Mouse (Mus musculus): ENCODE results near the gene C3. TPM values are rescaled to one million over a fixed set of nuclear protein-coding genes. Genes with fewer than 3 reads are reported as not detected.

Gene C3
- total RNA-seq (2021) = 10 to 100 TPM; 91.5 to 91.6 TPM
- 119 and 160 TPM in 2 replicates for polyA plus RNA-seq (2012; rRNA removed)
- long read RNA-seq, full-length matches to known transcripts = 25 of 46 reads
- long read RNA-seq, partial matches to known transcripts = 16 of 46 reads
- long read RNA-seq, other reads (novel, unspliced or antisense) = 5 of 46 reads

GRCm38 (mm10) chr17:57228014-57228413 lies at the start of gene C3:
C3 (minus strand) TSS chr17:57228136.
- H3K36me3 ChIP-seq (ENCODE audit: control insufficient read depth, insufficient read depth, low read length) = no peaks in the 10 kb centered on the region
- no peak within 1 kb of the TSS for H3K9ac ChIP-seq (ENCODE audit: low read depth, low read length)
- H3K79me2 ChIP-seq (replicated peaks; ENCODE audit: control insufficient read depth, insufficient read depth, low read length) = no peaks in the 10 kb centered on the region
- H3K27ac ChIP-seq = no peak within 1 kb of the TSS
- intact Hi-C loops (cut with DNase I) = no loop called here
- DNase-seq = peak in 1 of 2 experiments; percentile 48
- TF ChIP-seq POLR2A (IDR thresholded peaks at IDR 0.05; ENCODE audit: insufficient read depth, low read depth, low read length) (no peak), EP300 (IDR thresholded peaks at IDR 0.05; ENCODE audit: insufficient read depth, low read depth, low read length) (no peak), CTCF (IDR thresholded peaks at IDR 0.05) (no peak)
- no peak within 1 kb of the TSS for H3K4me3 ChIP-seq
- H3K27me3 ChIP-seq (ENCODE audit: control insufficient read depth, insufficient read depth, low read length) = 0 out of 2 replicates have a peak, but pooled peaks cover 2% of the 10 kb centered on the region
- WGBS = 81% methylated on average over 3 of the region's 3 CpGs
- H3K4me1 ChIP-seq (ENCODE audit: control insufficient read depth, insufficient read depth, low read length) = peaks cover 4% of the 10 kb centered on the region

- Histone ChIP-seq H3K4me3 (peak overlapping the region; percentile 92), H3K27ac (peak overlapping the region; percentile 93), H3K36me3 (ENCODE audit: control insufficient read depth, insufficient read depth, low read length) (no peaks in the 10 kb centered on the region), H3K9ac (ENCODE audit: low read depth, low read length) (peak overlapping the region; percentile 58), H3K79me2 (replicated peaks; ENCODE audit: control insufficient read depth, insufficient read depth, low read length) (no peaks in the 10 kb centered on the region), H3K4me1 (ENCODE audit: control insufficient read depth, insufficient read depth, low read length) (peaks cover 2% of the 10 kb centered on the region; the same call in 1 of the 2 replicates), H3K27me3 (ENCODE audit: control insufficient read depth, insufficient read depth, low read length) (no peaks in the 10 kb centered on the region)
- TF ChIP-seq CTCF (IDR thresholded peaks at IDR 0.05) (peak; percentile 89), EP300 (IDR thresholded peaks at IDR 0.05; ENCODE audit: insufficient read depth, low read depth, low read length) (peak; percentile 89), POLR2A (IDR thresholded peaks at IDR 0.05; ENCODE audit: insufficient read depth, low read depth, low read length) (peak; percentile 60)
- DNase-seq = peak; percentile 82 to 87
- under 1% methylated on average over 20 of the region's 20 CpGs for WGBS
- intact Hi-C loops (cut with DNase I) = loop anchor here (1.0 to 2.0 kb wide), 4 partner anchors 56 to 280 kb away; partner anchors contain the start of gene Alkbh7
Observed at GRCm38 (mm10) chr17:57276634-57277121, 48.7 kb upstream of the C3 start.

- Histone ChIP-seq H3K9ac (ENCODE audit: low read depth, low read length) (peak overlapping the region; percentile 58), H3K4me1 (ENCODE audit: control insufficient read depth, insufficient read depth, low read length) (peaks cover 2% of the 10 kb centered on the region; the same call in 1 of the 2 replicates), H3K79me2 (replicated peaks; ENCODE audit: control insufficient read depth, insufficient read depth, low read length) (no peaks in the 10 kb centered on the region), H3K4me3 (peak overlapping the region; percentile 92), H3K27me3 (ENCODE audit: control insufficient read depth, insufficient read depth, low read length) (no peaks in the 10 kb centered on the region), H3K27ac (peak overlapping the region; percentile 93), H3K36me3 (ENCODE audit: control insufficient read depth, insufficient read depth, low read length) (no peaks in the 10 kb centered on the region)
- peak; percentile 58 to 64 for DNase-seq
- TF ChIP-seq POLR2A (IDR thresholded peaks at IDR 0.05; ENCODE audit: insufficient read depth, low read depth, low read length) (no peak), CTCF (IDR thresholded peaks at IDR 0.05) (no peak), EP300 (IDR thresholded peaks at IDR 0.05; ENCODE audit: insufficient read depth, low read depth, low read length) (no peak)
- intact Hi-C loops (cut with DNase I) = loop anchor here (1.0 to 2.0 kb wide), 4 partner anchors 27 to 279 kb away; partner anchors contain the start of genes Alkbh7 and Trip10
- 1% methylated on average over 13 of the region's 13 CpGs for WGBS
Observed at GRCm38 (mm10) chr17:57275997-57276351, 48.0 kb upstream of the C3 start.

GRCm38 (mm10) chr17:57275111-57275996 lies 47.4 kb upstream of the C3 start:
- peak overlapping the region; percentile 93 for H3K27ac ChIP-seq
- H3K27me3 ChIP-seq (ENCODE audit: control insufficient read depth, insufficient read depth, low read length) = no peaks in the 10 kb centered on the region
- intact Hi-C loops (cut with DNase I) = loop anchor here (1.0 kb wide), 1 partner anchor 26 kb away; the partner anchor contains the start of gene Trip10
- no peaks in the 10 kb centered on the region for H3K36me3 ChIP-seq (ENCODE audit: control insufficient read depth, insufficient read depth, low read length)
- no peaks in the 10 kb centered on the region for H3K79me2 ChIP-seq (replicated peaks; ENCODE audit: control insufficient read depth, insufficient read depth, low read length)
- peak; percentile 82 for TF ChIP-seq POLR2A (IDR thresholded peaks at IDR 0.05; ENCODE audit: insufficient read depth, low read depth, low read length)
- no peak for TF ChIP-seq CTCF (IDR thresholded peaks at IDR 0.05)
- TF ChIP-seq EP300 (IDR thresholded peaks at IDR 0.05; ENCODE audit: insufficient read depth, low read depth, low read length) = peak; percentile 45; the same call in 1 of the 2 replicates
- under 1% methylated on average over 43 of the region's 53 CpGs for WGBS
- H3K9ac ChIP-seq (ENCODE audit: low read depth, low read length) = peak overlapping the region; percentile 84
- peaks cover 2% of the 10 kb centered on the region; the same call in 1 of the 2 replicates for H3K4me1 ChIP-seq (ENCODE audit: control insufficient read depth, insufficient read depth, low read length)
- peak overlapping the region; percentile 92 for H3K4me3 ChIP-seq
- peak; percentile 93 for DNase-seq

- Histone ChIP-seq H3K79me2 (replicated peaks; ENCODE audit: control insufficient read depth, insufficient read depth, low read length) (no peaks in the 10 kb centered on the region), H3K27me3 (ENCODE audit: control insufficient read depth, insufficient read depth, low read length) (no peaks in the 10 kb centered on the region), H3K27ac (peak overlapping the region; percentile 93), H3K4me3 (peak overlapping the region; percentile 92), H3K9ac (ENCODE audit: low read depth, low read length) (peak overlapping the region; percentile 84), H3K4me1 (ENCODE audit: control insufficient read depth, insufficient read depth, low read length) (peaks cover 2% of the 10 kb centered on the region; the same call in 1 of the 2 replicates), H3K36me3 (ENCODE audit: control insufficient read depth, insufficient read depth, low read length) (no peaks in the 10 kb centered on the region)
- DNase-seq = no peak
- TF ChIP-seq POLR2A (IDR thresholded peaks at IDR 0.05; ENCODE audit: insufficient read depth, low read depth, low read length) (no peak), CTCF (IDR thresholded peaks at IDR 0.05) (no peak), EP300 (IDR thresholded peaks at IDR 0.05; ENCODE audit: insufficient read depth, low read depth, low read length) (no peak)
- intact Hi-C loops (cut with DNase I) = loop anchor here (1.0 kb wide), 1 partner anchor 25 kb away; the partner anchor contains the start of gene Trip10
- WGBS = 6% methylated on average over 15 of the region's 15 CpGs
Observed at GRCm38 (mm10) chr17:57274686-57275085, 46.8 kb upstream of the C3 start.

All from heart, adult 2 months (tissue).